Mouse (Mus musculus): ENCODE results near the gene Pir.

- TF ChIP-seq CTCF (conservative IDR thresholded peaks at IDR 0.05; ENCODE audit: low read length) (no peak), NANOG (IDR thresholded peaks at IDR 0.05; ENCODE audit: borderline replicate concordance, low read length) (no peak), POU5F1 (IDR thresholded peaks at IDR 0.05; ENCODE audit: borderline replicate concordance, low read length) (no peak)
Observed at GRCm38 (mm10) chrX:164416803-164417202, 147.6 kb downstream of the Pir start.
